Mouse (Mus musculus) neural tube, embryonic 14.5 days (tissue): ENCODE data around the gene Cd93. TPM values are rescaled to one million over a fixed set of nuclear protein-coding genes. Genes with fewer than 3 reads are reported as not detected.

Experiments used
- ATAC-seq: fragments of 200-750 bp; cut with Nextera tagmentation; 2 replicates; pipeline ENCODE4 v1.8.0; 2017; ENCODE audit warnings: low read depth, mild to moderate bottlenecking, moderate TSS enrichment, moderate library complexity
- H3K27ac ChIP-seq: fragments of 300-500 bp; sonication (generic); 2 replicates; pipeline ENCODE4 v1.5.1; 2014; ENCODE audit warnings: low read depth, mild to moderate bottlenecking, control low read depth, low read length, moderate library complexity, mixed read lengths
- H3K27me3 ChIP-seq: fragments of 300-500 bp; sonication (generic); 2 replicates; pipeline ENCODE4 v1.6.1; 2014; ENCODE audit warnings: low read length; ENCODE audit not compliant: control insufficient read depth, insufficient read depth
- H3K36me3 ChIP-seq: fragments of 300-500 bp; sonication (generic); 2 replicates; pipeline ENCODE4 v1.6.1; 2014; ENCODE audit warnings: low read length, mixed read lengths; ENCODE audit not compliant: control insufficient read depth, insufficient read depth
- H3K4me1 ChIP-seq: fragments of 300-500 bp; sonication (generic); 2 replicates; pipeline ENCODE4 v1.6.1; 2014; ENCODE audit warnings: low read length; ENCODE audit not compliant: control insufficient read depth, insufficient read depth
- H3K4me2 ChIP-seq: fragments of 300-500 bp; sonication (generic); 2 replicates; pipeline ENCODE4 v1.6.1; 2014; ENCODE audit warnings: mild to moderate bottlenecking, low read depth, low read length, control low read depth
- H3K4me3 ChIP-seq: fragments of 300-500 bp; sonication (generic); 2 replicates; pipeline ENCODE4 v1.5.1; 2014; ENCODE audit warnings: low read depth, low read length, control low read depth, mixed read lengths
- H3K9ac ChIP-seq: fragments of 300-500 bp; sonication (generic); replicated peaks from 2 replicates; pipeline ENCODE4 v1.6.1; 2014; ENCODE audit warnings: low read depth, mild to moderate bottlenecking, control low read depth, low read length, mixed read lengths
- H3K9me3 ChIP-seq: fragments of 300-500 bp; sonication (generic); 2 replicates; pipeline ENCODE4 v1.6.1; 2016; ENCODE audit warnings: low read length; ENCODE audit not compliant: control insufficient read depth
- WGBS: fragments of 180-500 bp; shearing (Covaris S2); extraction: QIAGEN DNeasy Blood & Tissue Kit; methylation state at CpG from one replicate; pipeline ENCODE4 v1.1.7; 2014; 5-methylcytosine and 5-hydroxymethylcytosine counted together
- polyA plus RNA-seq: library from polyadenylated mRNA; unstranded; fragments of >200 nt; fragmentation: Nextera tagmentation; extraction: Ambion mirVana; gene quantifications from 2 replicates; pipeline ENCODE4 v1.2.1, GENCODE M21; 2014

Cd93 gene
- polyA plus RNA-seq, 1 experiment from 2014 or later, result 5.4 TPM

GRCm38 (mm10) chr2:148475879-148476495 is 32.6 kb upstream of the Cd93 start:
- Histone ChIP-seq H3K4me3 (no peak overlapping the region), H3K27ac (no peak overlapping the region), H3K4me1 (no peaks in the 10 kb centered on the region), H3K4me2 (no peak overlapping the region), H3K27me3 (no peaks in the 10 kb centered on the region), H3K9me3 (no peaks in the 10 kb centered on the region), H3K9ac (no peak overlapping the region), H3K36me3 (no peaks in the 10 kb centered on the region)
- no peak for ATAC-seq
- 77% methylated on average over 5 of the region's 5 CpGs for WGBS

- H3K27ac ChIP-seq, result no peak overlapping the region
- no peak overlapping the region for H3K4me2 ChIP-seq
- no peak overlapping the region for H3K9ac ChIP-seq
- H3K4me3 ChIP-seq, result no peak overlapping the region
- 66% methylated on average over 6 of the region's 7 CpGs for WGBS
- ATAC-seq, result no peak; the same call in 1 of the 2 replicates
- H3K27me3 ChIP-seq, result no peaks in the 10 kb centered on the region
- no peaks in the 10 kb centered on the region for H3K36me3 ChIP-seq
- no peaks in the 10 kb centered on the region for H3K4me1 ChIP-seq
- H3K9me3 ChIP-seq, result no peaks in the 10 kb centered on the region
These were observed 26.2 kb upstream of the Cd93 start for GRCm38 (mm10) chr2:148469341-148470238.

- Histone ChIP-seq H3K4me3 (no peak overlapping the region), H3K4me2 (no peak overlapping the region), H3K27me3 (no peaks in the 10 kb centered on the region), H3K9me3 (no peaks in the 10 kb centered on the region), H3K4me1 (no peaks in the 10 kb centered on the region), H3K36me3 (no peaks in the 10 kb centered on the region), H3K27ac (no peak overlapping the region), H3K9ac (no peak overlapping the region)
- WGBS, result 84% methylated on average over 3 of the region's 3 CpGs
- ATAC-seq, result no peak
These were observed 24.6 kb upstream of the Cd93 start for GRCm38 (mm10) chr2:148467921-148468440.

- Histone ChIP-seq H3K4me3 (no peak overlapping the region), H3K27me3 (no peaks in the 10 kb centered on the region), H3K4me2 (no peak overlapping the region), H3K4me1 (no peaks in the 10 kb centered on the region), H3K9me3 (no peaks in the 10 kb centered on the region), H3K36me3 (no peaks in the 10 kb centered on the region), H3K9ac (no peak overlapping the region), H3K27ac (no peak overlapping the region)
- no peak for ATAC-seq
These were observed 12.0 kb upstream of the Cd93 start for GRCm38 (mm10) chr2:148455341-148455740.

- 84% methylated on average over 4 of the region's 4 CpGs for WGBS
- Histone ChIP-seq H3K36me3 (no peaks in the 10 kb centered on the region), H3K27ac (no peak overlapping the region), H3K9ac (no peak overlapping the region), H3K9me3 (no peaks in the 10 kb centered on the region), H3K27me3 (no peaks in the 10 kb centered on the region), H3K4me2 (no peak overlapping the region), H3K4me1 (no peaks in the 10 kb centered on the region), H3K4me3 (no peak overlapping the region)
- ATAC-seq, result no peak
These were observed 10.7 kb upstream of the Cd93 start for GRCm38 (mm10) chr2:148454014-148454542.

GRCm38 (mm10) chr2:148453061-148453460 is 9.7 kb upstream of the Cd93 start:
- no peak for ATAC-seq
- Histone ChIP-seq H3K9me3 (no peaks in the 10 kb centered on the region), H3K27me3 (no peaks in the 10 kb centered on the region), H3K4me2 (no peak overlapping the region), H3K4me1 (no peaks in the 10 kb centered on the region), H3K4me3 (no peak overlapping the region), H3K36me3 (no peaks in the 10 kb centered on the region), H3K9ac (no peak overlapping the region), H3K27ac (no peak overlapping the region)
- WGBS, result 91% methylated on average over 3 of the region's 3 CpGs

GRCm38 (mm10) chr2:148451498-148451897 is 8.1 kb upstream of the Cd93 start:
- WGBS, result 81% methylated on average over 5 of the region's 5 CpGs
- Histone ChIP-seq H3K9me3 (no peaks in the 10 kb centered on the region), H3K27ac (no peak overlapping the region), H3K36me3 (no peaks in the 10 kb centered on the region), H3K27me3 (no peaks in the 10 kb centered on the region), H3K4me3 (no peak overlapping the region), H3K4me1 (no peaks in the 10 kb centered on the region), H3K9ac (no peak overlapping the region), H3K4me2 (no peak overlapping the region)
- ATAC-seq, result no peak

- Histone ChIP-seq H3K9me3 (no peaks in the 10 kb centered on the region), H3K9ac (no peak overlapping the region), H3K27ac (no peak overlapping the region), H3K36me3 (no peaks in the 10 kb centered on the region), H3K4me3 (no peak overlapping the region), H3K4me2 (no peak overlapping the region), H3K4me1 (no peaks in the 10 kb centered on the region), H3K27me3 (no peaks in the 10 kb centered on the region)
- 87% methylated on average over 5 of the region's 5 CpGs for WGBS
- ATAC-seq, result no peak
These were observed 7.3 kb upstream of the Cd93 start for GRCm38 (mm10) chr2:148450616-148451015.

GRCm38 (mm10) chr2:148449659-148450058 is 6.3 kb upstream of the Cd93 start:
- H3K4me1 ChIP-seq, result no peaks in the 10 kb centered on the region
- WGBS, result 94% methylated on average over 1 of the region's 1 CpGs
- H3K9me3 ChIP-seq, result no peaks in the 10 kb centered on the region
- H3K36me3 ChIP-seq, result no peaks in the 10 kb centered on the region
- no peaks in the 10 kb centered on the region for H3K27me3 ChIP-seq
- H3K9ac ChIP-seq, result no peak overlapping the region
- H3K4me2 ChIP-seq, result no peak overlapping the region
- no peak overlapping the region for H3K27ac ChIP-seq
- H3K4me3 ChIP-seq, result no peak overlapping the region
- no peak for ATAC-seq
